Mouse (Mus musculus) heart, postnatal 0 days (tissue): ENCODE results near the gene Uap1l1. TPM values are rescaled to one million over a fixed set of nuclear protein-coding genes. Genes with fewer than 3 reads are reported as not detected.
A peak's percentile ranks its signal among the peaks of the same experiment; 100 is the strongest.

Experiments used
- ATAC-seq: fragments of 200-750 bp; cut with Nextera tagmentation; 2 replicates; pipeline ENCODE4 v1.8.0; 2017; ENCODE audit warnings: low read depth, moderate number of reproducible peaks, moderate library complexity; ENCODE audit not compliant: insufficient read depth
- DNase-seq: peaks from one replicate; pipeline ENCODE4 v3.0.0-alpha.2; 2016; ENCODE audit warnings: low spot score
- H3K27ac ChIP-seq: fragments of 300-500 bp; sonication (generic); 2 replicates; pipeline ENCODE4 v1.5.1; 2014; ENCODE audit warnings: low read depth, mild to moderate bottlenecking
- H3K27me3 ChIP-seq: fragments of 300-500 bp; sonication (generic); 2 replicates; pipeline ENCODE4 v1.6.1; 2014; ENCODE audit warnings: low read length, mixed read lengths; ENCODE audit not compliant: control insufficient read depth, insufficient read depth
- H3K36me3 ChIP-seq: fragments of 300-500 bp; sonication (generic); replicated peaks from 2 replicates; pipeline ENCODE4 v1.6.1; 2014; ENCODE audit warnings: low read length, mixed read lengths; ENCODE audit not compliant: control insufficient read depth, insufficient read depth
- H3K4me1 ChIP-seq: fragments of 300-500 bp; sonication (generic); 2 replicates; pipeline ENCODE4 v1.6.1; 2014; ENCODE audit warnings: antibody characterized with exemption; ENCODE audit not compliant: control insufficient read depth, insufficient read depth
- H3K4me2 ChIP-seq: fragments of 300-500 bp; sonication (generic); 2 replicates; pipeline ENCODE4 v1.6.1; 2014; ENCODE audit warnings: low read depth, mild to moderate bottlenecking, low read length, moderate library complexity
- H3K4me3 ChIP-seq: fragments of 300-500 bp; sonication (generic); 2 replicates; pipeline ENCODE4 v1.5.1; 2014; ENCODE audit warnings: low read depth, low read length
- H3K9ac ChIP-seq: fragments of 300-500 bp; sonication (generic); replicated peaks from 2 replicates; pipeline ENCODE4 v1.6.1; 2014; ENCODE audit warnings: low read depth, low read length, mixed read lengths
- H3K9me3 ChIP-seq: fragments of 300-500 bp; sonication (generic); replicated peaks from 2 replicates; pipeline ENCODE4 v1.6.1; 2016; ENCODE audit warnings: low read length; ENCODE audit not compliant: control insufficient read depth
- CTCF ChIP-seq: IDR thresholded peaks from 2 replicates; pipeline ENCODE4 v1.5.1; 2016; ENCODE audit warnings: antibody characterized with exemption, control low read depth, low read depth
- EP300 ChIP-seq: IDR thresholded peaks from 2 replicates; pipeline ENCODE4 v1.6.1; 2016; ENCODE audit warnings: antibody characterized with exemption, low read depth
- WGBS: fragments of 180-500 bp; shearing (Covaris S2); extraction: QIAGEN DNeasy Blood & Tissue Kit; methylation state at CpG from one replicate; pipeline ENCODE4 v1.1.7; 2014; 5-methylcytosine and 5-hydroxymethylcytosine counted together
- polyA plus RNA-seq: library from polyadenylated mRNA; unstranded; fragments of >200 nt; fragmentation: Nextera tagmentation; extraction: Ambion mirVana; gene quantifications from 2 replicates; pipeline ENCODE4 v1.2.1, GENCODE M21; 2015
- total RNA-seq: library from RNA; depleted of rRNA; stranded (reverse); fragments of >200 nt; gene quantifications from 2 replicates; pipeline ENCODE4 v1.2.3, GENCODE M21; 2014; ENCODE audit warnings: low replicate concordance

Gene Uap1l1
- total and polyA plus RNA-seq, 2 experiments from 2014 or later: 1.3 to 14.3 TPM

- no peak for ATAC-seq
- H3K27ac ChIP-seq: no peak overlapping the region
- peaks cover 12% of the 10 kb centered on the region for H3K4me1 ChIP-seq
- 0 out of 2 replicates have a peak, but pooled peaks cover 12% of the 10 kb centered on the region for H3K36me3 ChIP-seq
- H3K4me3 ChIP-seq: peak overlapping the region; percentile 78
- H3K27me3 ChIP-seq: peaks cover 6% of the 10 kb centered on the region; the same call in 1 of the 2 replicates
- H3K4me2 ChIP-seq: peak overlapping the region; percentile 100
- no peaks in the 10 kb centered on the region for H3K9me3 ChIP-seq
- TF ChIP-seq EP300: no peak
- TF ChIP-seq CTCF: no peak
- no peak for DNase-seq
- WGBS: 42% methylated on average over 9 of the region's 9 CpGs
- peak overlapping the region; percentile 57 for H3K9ac ChIP-seq
Measured at GRCm38 (mm10) chr2:25364761-25365090, 756 bp downstream of the Uap1l1 start.

DNA sequence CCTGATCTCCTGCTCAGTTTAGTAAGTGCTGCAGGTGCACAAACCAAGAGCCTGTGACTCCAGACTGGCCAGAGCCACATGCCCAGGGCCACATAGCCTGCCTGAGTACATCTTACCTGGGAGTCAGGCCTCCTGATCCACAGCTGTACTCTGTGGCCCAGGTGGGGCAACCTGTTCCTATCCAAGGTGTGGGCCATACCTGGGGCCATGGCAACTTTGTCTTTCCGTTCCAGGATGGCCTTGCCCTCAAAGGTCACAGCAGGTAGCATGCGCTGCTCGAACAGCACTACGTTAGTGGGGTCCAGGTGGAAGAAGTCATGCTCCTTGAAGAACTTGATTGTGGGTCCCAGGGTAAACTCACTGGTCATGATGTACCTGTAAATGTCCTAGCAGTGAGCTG, 1.2 kb downstream of the Uap1l1 start:
- TF ChIP-seq EP300: no peak
- no peak for TF ChIP-seq CTCF
- ATAC-seq (no peak), DNase-seq (no peak)
- H3K27me3 ChIP-seq: peaks cover 6% of the 10 kb centered on the region; the same call in 1 of the 2 replicates
- 0 out of 2 replicates have a peak, but pooled peaks cover 12% of the 10 kb centered on the region for H3K36me3 ChIP-seq
- 93% methylated on average over 4 of the region's 4 CpGs for WGBS
- H3K4me3 ChIP-seq: no peak overlapping the region
- H3K4me2 ChIP-seq: peak overlapping the region; percentile 100; the same call in 1 of the 2 replicates
- H3K27ac ChIP-seq: no peak overlapping the region
- H3K9me3 ChIP-seq: no peaks in the 10 kb centered on the region
- H3K4me1 ChIP-seq: peaks cover 12% of the 10 kb centered on the region
- 0 out of 2 replicates have a peak overlapping the region, but pooled peaks have one; percentile 57 for H3K9ac ChIP-seq

DNA sequence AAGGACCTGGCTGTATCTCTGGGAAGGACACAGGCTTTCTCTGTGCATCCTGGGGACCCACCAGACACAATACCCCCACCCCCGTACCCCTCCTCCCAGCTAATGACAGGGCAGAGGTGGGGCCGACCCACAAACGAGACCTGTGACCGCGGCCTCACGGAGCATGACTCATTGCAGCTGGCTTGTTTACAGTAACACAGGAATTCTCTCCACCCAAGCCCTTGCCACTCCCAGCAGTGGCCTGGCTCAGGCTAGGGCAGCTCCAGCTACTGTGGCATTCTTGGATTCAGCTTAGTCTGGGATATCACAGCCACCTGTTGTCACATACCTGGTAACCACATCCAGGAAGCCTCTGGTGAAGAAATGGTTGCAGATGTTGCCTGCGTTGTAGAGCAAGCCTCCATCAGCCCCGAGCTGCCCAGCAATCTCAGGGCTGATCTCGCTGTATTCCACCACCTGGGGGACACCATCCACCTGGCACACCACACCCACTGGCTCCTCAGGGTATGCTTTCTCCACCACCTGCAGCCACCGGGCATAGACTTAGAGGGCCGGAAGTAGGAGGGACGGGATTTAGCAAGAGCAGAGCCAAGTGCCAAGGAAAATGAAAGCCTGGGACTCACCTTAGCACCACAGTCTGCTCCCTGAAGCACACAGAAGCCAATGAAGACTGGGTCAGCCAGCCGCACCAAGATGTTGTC, 1.9 kb downstream of the Uap1l1 start:
- ATAC-seq: no peak
- no peaks in the 10 kb centered on the region for H3K9me3 ChIP-seq
- TF ChIP-seq EP300 (no peak), CTCF (no peak)
- H3K27me3 ChIP-seq: peaks cover 6% of the 10 kb centered on the region; the same call in 1 of the 2 replicates
- 64% methylated on average over 13 of the region's 13 CpGs for WGBS
- H3K36me3 ChIP-seq: 0 out of 2 replicates have a peak, but pooled peaks cover 12% of the 10 kb centered on the region
- H3K4me3 ChIP-seq: no peak overlapping the region
- DNase-seq: no peak
- no peak overlapping the region for H3K4me2 ChIP-seq
- H3K4me1 ChIP-seq: peaks cover 12% of the 10 kb centered on the region
- H3K9ac ChIP-seq: no peak overlapping the region
- H3K27ac ChIP-seq: no peak overlapping the region

GRCm38 (mm10) chr2:25359848-25360247, 5.6 kb downstream of the Uap1l1 start:
- Histone ChIP-seq H3K27ac (no peak overlapping the region), H3K9ac (no peak overlapping the region), H3K9me3 (no peaks in the 10 kb centered on the region), H3K36me3 (0 out of 2 replicates have a peak, but pooled peaks cover 12% of the 10 kb centered on the region), H3K27me3 (no peaks in the 10 kb centered on the region), H3K4me2 (no peak overlapping the region), H3K4me1 (peaks cover 15% of the 10 kb centered on the region; the same call in 1 of the 2 replicates), H3K4me3 (no peak overlapping the region)
- WGBS: 69% methylated on average over 4 of the region's 4 CpGs
- DNase-seq (no peak), ATAC-seq (no peak)
- TF ChIP-seq EP300 (no peak), CTCF (no peak)

- H3K36me3 ChIP-seq: peaks cover 19% of the 10 kb centered on the region
- peak within 1 kb of the TSS; percentile 72 for H3K4me2 ChIP-seq
- H3K27ac ChIP-seq: no peak within 1 kb of the TSS
- DNase-seq (peak; percentile 62), ATAC-seq (peak; percentile 53)
- peak within 1 kb of the TSS; percentile 36 for H3K9ac ChIP-seq
- H3K4me3 ChIP-seq: peak within 1 kb of the TSS; percentile 40
- H3K9me3 ChIP-seq: no peaks in the 10 kb centered on the region
- TF ChIP-seq EP300: no peak
- no peak for TF ChIP-seq CTCF
- no peaks in the 10 kb centered on the region for H3K27me3 ChIP-seq
- H3K4me1 ChIP-seq: peaks cover 12% of the 10 kb centered on the region; the same call in 1 of the 2 replicates
- 7% methylated on average over 13 of the region's 13 CpGs for WGBS
Measured at GRCm38 (mm10) chr2:25356208-25357079, 9.0 kb downstream of the Uap1l1 start, which contains the start of gene Dpp7. Dpp7 (minus strand) TSS chr2:25356359.
